Mouse (Mus musculus) spleen, adult 2 months (tissue): Measurements from ENCODE around the gene Aoc3.
"Not testable (repeated sequence)": the region's sequence is repeated elsewhere in the genome, so short reads cannot be mapped to it uniquely, and the experiment has no call there.

Experiments
- CTCF ChIP-seq: fragments of 200-500 bp; IDR thresholded peaks from 2 replicates; pipeline ENCODE4 v1.5.1; 2011; ENCODE audit warnings: mild to moderate bottlenecking, inconsistent platforms; ENCODE audit not compliant: insufficient read depth, insufficient read length, insufficient replicate concordance; ENCODE audit errors: extremely low read depth
- POLR2A ChIP-seq: fragments of 200-500 bp; IDR thresholded peaks from 2 replicates; pipeline ENCODE4 v1.6.1; 2011; ENCODE audit warnings: low read depth, low read length, inconsistent platforms

GRCm38 (mm10) chr11:101325201-101325600 lies 5.2 kb upstream of the Aoc3 start:
- not testable (repeated sequence) for TF ChIP-seq CTCF, POLR2A
